Mouse (Mus musculus): ENCODE measurements around the gene Papola. TPM values are rescaled to one million over a fixed set of nuclear protein-coding genes. Genes with fewer than 3 reads are reported as not detected.
A peak's percentile ranks its signal among the peaks of the same experiment; 100 is the strongest.

The Papola gene
- total RNA-seq, 2 experiments from 2014 or later = 141 to 159 TPM

- intact Hi-C loops (cut with DNase I) = loop anchor here (5.0 kb wide), 1 partner anchor 207 kb away; no protein-coding TSS in a partner anchor
- no peak for DNase-seq (ENCODE audit: low spot score in 2 of 2)
These were observed 66.2 kb downstream of the Papola start for GRCm38 (mm10) chr12:105850675-105851074.

- no peak for DNase-seq (ENCODE audit: low spot score in 2 of 2)
- intact Hi-C loops (cut with DNase I) = loop anchor here (5.0 kb wide), 1 partner anchor 205 kb away; no protein-coding TSS in a partner anchor
These were observed 68.3 kb downstream of the Papola start for GRCm38 (mm10) chr12:105852798-105853197.

GRCm38 (mm10) chr12:105854639-105855038, 70.1 kb downstream of the Papola start:
- intact Hi-C loops (cut with DNase I) = loop anchor here (1.0 to 5.0 kb wide), 2 partner anchors 108 to 203 kb away; no protein-coding TSS in a partner anchor
- peak in 1 of 2 experiments; percentile 64 for DNase-seq (ENCODE audit: low spot score in 2 of 2)

GRCm38 (mm10) chr12:105857902-105858640, 73.6 kb downstream of the Papola start:
- DNase-seq (ENCODE audit: low spot score in 2 of 2) = no peak
- intact Hi-C loops (cut with DNase I) = loop anchor here (2.0 kb wide), 1 partner anchor 99 kb away; no protein-coding TSS in a partner anchor

GRCm38 (mm10) chr12:105862072-105862471, 77.6 kb downstream of the Papola start:
- peak in 1 of 2 experiments; percentile 56 for DNase-seq (ENCODE audit: low spot score in 2 of 2)
- intact Hi-C loops (cut with DNase I) = no loop called here

GRCm38 (mm10) chr12:105862607-105863006, 78.1 kb downstream of the Papola start:
- DNase-seq (ENCODE audit: low spot score in 2 of 2) = no peak
- intact Hi-C loops (cut with DNase I) = no loop called here

GRCm38 (mm10) chr12:105863436-105863835, 78.9 kb downstream of the Papola start:
- DNase-seq (ENCODE audit: low spot score in 2 of 2) = no peak
- intact Hi-C loops (cut with DNase I) = no loop called here

GRCm38 (mm10) chr12:105867646-105868045, 83.2 kb downstream of the Papola start:
- intact Hi-C loops (cut with DNase I) = no loop called here
- no peak for DNase-seq (ENCODE audit: low spot score in 2 of 2)

GRCm38 (mm10) chr12:105869242-105869641, 84.7 kb downstream of the Papola start:
- intact Hi-C loops (cut with DNase I) = no loop called here
- DNase-seq (ENCODE audit: low spot score in 2 of 2) = no peak

- intact Hi-C loops (cut with DNase I) = no loop called here
- DNase-seq (ENCODE audit: low spot score in 2 of 2) = no peak
These were observed 85.2 kb downstream of the Papola start for GRCm38 (mm10) chr12:105869696-105870095.

GRCm38 (mm10) chr12:105873283-105873682, 88.8 kb downstream of the Papola start:
- no peak for DNase-seq (ENCODE audit: low spot score in 2 of 2)
- intact Hi-C loops (cut with DNase I) = no loop called here

GRCm38 (mm10) chr12:105875112-105875511, 90.6 kb downstream of the Papola start:
- intact Hi-C loops (cut with DNase I) = no loop called here
- DNase-seq (ENCODE audit: low spot score in 2 of 2) = no peak

GRCm38 (mm10) chr12:105876521-105876920, 92.0 kb downstream of the Papola start:
- DNase-seq (ENCODE audit: low spot score in 2 of 2) = no peak
- intact Hi-C loops (cut with DNase I) = no loop called here

- no peak for DNase-seq (ENCODE audit: low spot score in 2 of 2)
- intact Hi-C loops (cut with DNase I) = no loop called here
These were observed 92.4 kb downstream of the Papola start for GRCm38 (mm10) chr12:105876931-105877330.

GRCm38 (mm10) chr12:105878746-105879145, 94.3 kb downstream of the Papola start:
- no peak for DNase-seq (ENCODE audit: low spot score in 2 of 2)
- intact Hi-C loops (cut with DNase I) = no loop called here

- no peak for DNase-seq (ENCODE audit: low spot score in 2 of 2)
- intact Hi-C loops (cut with DNase I) = no loop called here
These were observed 99.5 kb downstream of the Papola start for GRCm38 (mm10) chr12:105883799-105884514.

GRCm38 (mm10) chr12:105884515-105885323, 100.2 kb downstream of the Papola start:
- intact Hi-C loops (cut with DNase I) = no loop called here
- DNase-seq (ENCODE audit: low spot score in 2 of 2) = no peak

Data from left cerebral cortex, postnatal 25 days (tissue).